Mouse (Mus musculus): ENCODE measurements at regions not wholly inside any gene's neighbourhood (a gene's known extent, or its start where the extent isn't known, plus 50 kb on each side); places are given as distances from the start of the nearest gene placed in this dataset.

DNA sequence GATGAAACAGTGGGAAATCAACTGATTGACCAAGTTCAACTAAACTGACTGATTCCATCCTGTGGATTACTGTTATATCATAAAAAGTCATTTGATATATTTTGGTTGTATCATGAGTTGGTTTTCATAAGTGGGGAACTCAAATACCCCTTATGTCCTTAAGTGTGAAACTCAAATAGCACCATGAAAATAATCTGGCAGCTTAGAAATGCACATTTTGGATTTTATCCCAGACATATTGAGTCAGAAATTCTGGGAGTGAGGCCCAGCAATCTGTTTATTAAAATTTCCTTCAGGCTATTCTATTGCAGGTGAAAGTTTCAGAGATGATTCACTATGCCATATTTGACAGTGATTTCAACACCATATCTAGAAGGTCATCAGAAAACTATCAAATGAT, 1573.7 kb downstream of the Pcdh9 start:
- DNase-seq (ENCODE audit: low spot score), result peak; percentile 59

DNA sequence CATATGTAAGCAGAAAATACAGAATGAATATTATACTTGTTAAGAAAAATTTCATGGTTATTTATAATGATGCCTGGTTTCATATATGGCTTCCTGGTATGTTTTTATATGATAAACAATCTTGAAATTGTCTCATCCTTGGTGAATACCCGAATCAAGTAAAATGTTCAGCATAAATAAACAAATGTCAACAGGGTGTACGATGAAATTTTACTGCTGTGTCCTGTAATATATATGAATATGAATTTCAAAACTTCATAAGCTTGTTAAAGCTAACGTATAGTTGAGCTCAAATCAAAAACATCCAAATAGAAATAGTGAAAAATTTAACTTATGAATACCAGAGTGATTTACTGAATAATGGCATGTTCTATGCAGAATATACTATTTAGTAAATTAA, 1586.5 kb downstream of the Pcdh9 start:
- DNase-seq (ENCODE audit: low spot score), result no peak

DNA sequence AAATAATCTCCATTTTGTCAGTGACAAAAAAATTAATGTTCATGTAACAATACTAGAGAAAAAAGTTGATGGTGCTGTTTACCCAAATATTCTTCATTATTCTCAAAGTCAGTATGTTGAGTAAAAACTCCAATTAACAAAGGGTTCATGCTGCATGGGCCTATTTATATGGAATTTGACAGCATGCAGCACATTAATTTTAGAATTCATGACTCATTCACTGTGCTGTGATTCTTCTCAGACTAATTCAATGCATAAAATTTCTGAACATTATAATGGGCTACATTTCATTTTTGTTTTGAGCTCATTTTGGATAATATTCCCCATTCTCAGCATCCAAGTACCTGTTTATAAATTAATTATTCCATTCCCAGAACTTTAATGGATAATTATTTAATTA, 1619.3 kb downstream of the Pcdh9 start:
- peak; percentile 11 for DNase-seq (ENCODE audit: low spot score)

DNA sequence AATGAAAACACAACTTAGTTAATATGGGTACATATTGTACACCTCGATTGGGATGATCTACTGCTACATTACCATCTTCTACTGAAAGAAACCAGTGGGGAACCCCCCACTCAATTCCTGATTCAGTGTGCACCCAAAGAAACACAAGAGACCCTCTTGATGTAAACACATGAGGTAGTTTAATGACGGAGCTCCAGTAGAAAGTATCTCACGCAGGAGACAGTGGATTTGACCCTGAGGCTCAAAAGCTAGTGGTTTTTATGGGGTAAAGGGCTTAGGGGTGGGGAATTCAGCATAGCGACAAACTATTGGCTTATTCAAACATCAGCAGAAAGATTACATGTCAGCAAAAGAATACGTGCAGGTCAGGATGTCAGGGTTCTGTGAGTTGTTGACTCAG, 1667.7 kb downstream of the Pcdh9 start:
- no peak for DNase-seq (ENCODE audit: low spot score)

All from layer of hippocampus, adult 9-10 months (tissue).